Mouse (Mus musculus) hematopoietic stem cell, adult 5-6 weeks (primary cell): ENCODE measurements around the gene 4430402I18Rik. TPM values are rescaled to one million over a fixed set of nuclear protein-coding genes. Genes with fewer than 3 reads are reported as not detected.

ENCODE experiments used
- ATAC-seq, 2 experiments: fragments of 125-278 bp in 1 of 2; replicated peaks in 1 of 2; 2 replicates each; pipeline ENCODE4 v1.8.0; 2016 to 2017; ENCODE audit warnings: inconsistent platforms in 2 of 2, mild to moderate bottlenecking in 2 of 2, moderate number of reproducible peaks in 2 of 2, low read depth in 1 of 2, moderate TSS enrichment in 1 of 2; ENCODE audit not compliant: low FRiP score in 2 of 2, poor library complexity in 2 of 2, severe bottlenecking in 2 of 2, insufficient read depth in 1 of 2, low TSS enrichment in 1 of 2
- total RNA-seq: library from RNA; stranded (forward); fragments of 172-1452, 232-1000 nt; gene quantifications from 2 replicates; pipeline ENCODE4 v1.2.3, GENCODE M21; 2017

The 4430402I18Rik gene
- total RNA-seq, 1 experiment from 2014 or later, result not detected

GRCm38 (mm10) chr19:28916492-28916891 lies 51.1 kb downstream of the 4430402I18Rik start:
- no peak for ATAC-seq

- no peak for ATAC-seq
Measured at GRCm38 (mm10) chr19:28915602-28916250, 51.9 kb downstream of the 4430402I18Rik start.

- ATAC-seq, result peak; percentile 44 to 71; a peak in 3 of 4 replicates
Measured at GRCm38 (mm10) chr19:28914598-28914997, 53.0 kb downstream of the 4430402I18Rik start.

GRCm38 (mm10) chr19:28908693-28909092 lies 58.9 kb downstream of the 4430402I18Rik start:
- no peak for ATAC-seq

- no peak for ATAC-seq
Measured at GRCm38 (mm10) chr19:28908186-28908585, 59.4 kb downstream of the 4430402I18Rik start.

- no peak for ATAC-seq
Measured at GRCm38 (mm10) chr19:28903536-28904119, 64.0 kb downstream of the 4430402I18Rik start.

- no peak for ATAC-seq
Measured at GRCm38 (mm10) chr19:28902806-28903205, 64.8 kb downstream of the 4430402I18Rik start.

- ATAC-seq, result no peak
Measured at GRCm38 (mm10) chr19:28902111-28902510, 65.5 kb downstream of the 4430402I18Rik start.

- ATAC-seq, result no peak
Measured at GRCm38 (mm10) chr19:28900771-28901170, 66.8 kb downstream of the 4430402I18Rik start.

GRCm38 (mm10) chr19:28897497-28897896 lies 70.1 kb downstream of the 4430402I18Rik start:
- ATAC-seq, result no peak

GRCm38 (mm10) chr19:28896639-28897038 lies 71.0 kb downstream of the 4430402I18Rik start:
- ATAC-seq, result no peak

GRCm38 (mm10) chr19:28891864-28892263 lies 75.7 kb downstream of the 4430402I18Rik start:
- ATAC-seq, result no peak

GRCm38 (mm10) chr19:28891238-28891637 lies 76.4 kb downstream of the 4430402I18Rik start:
- no peak for ATAC-seq

- no peak for ATAC-seq
Measured at GRCm38 (mm10) chr19:28889251-28889650, 78.3 kb downstream of the 4430402I18Rik start.

- no peak for ATAC-seq
Measured at GRCm38 (mm10) chr19:28888496-28888895, 79.1 kb downstream of the 4430402I18Rik start.

GRCm38 (mm10) chr19:28883126-28883525 lies 84.5 kb downstream of the 4430402I18Rik start:
- no peak for ATAC-seq

GRCm38 (mm10) chr19:28879476-28879875 lies 88.1 kb downstream of the 4430402I18Rik start:
- no peak for ATAC-seq

- no peak for ATAC-seq
Measured at GRCm38 (mm10) chr19:28870351-28870750, 97.2 kb downstream of the 4430402I18Rik start.
